Mouse (Mus musculus) C2C12 (cell line): ENCODE results near the gene Sypl2.

ENCODE experiments used
- CTCF ChIP-seq: IDR thresholded peaks from one replicate; pipeline ENCODE4 v1.5.1; 2011; ENCODE audit not compliant: control insufficient read depth, insufficient read depth, insufficient read length
- USF1 ChIP-seq: IDR thresholded peaks from one replicate; pipeline ENCODE4 v1.6.1; 2011; ENCODE audit warnings: low read depth, mild to moderate bottlenecking, control low read depth, moderate library complexity

DNA sequence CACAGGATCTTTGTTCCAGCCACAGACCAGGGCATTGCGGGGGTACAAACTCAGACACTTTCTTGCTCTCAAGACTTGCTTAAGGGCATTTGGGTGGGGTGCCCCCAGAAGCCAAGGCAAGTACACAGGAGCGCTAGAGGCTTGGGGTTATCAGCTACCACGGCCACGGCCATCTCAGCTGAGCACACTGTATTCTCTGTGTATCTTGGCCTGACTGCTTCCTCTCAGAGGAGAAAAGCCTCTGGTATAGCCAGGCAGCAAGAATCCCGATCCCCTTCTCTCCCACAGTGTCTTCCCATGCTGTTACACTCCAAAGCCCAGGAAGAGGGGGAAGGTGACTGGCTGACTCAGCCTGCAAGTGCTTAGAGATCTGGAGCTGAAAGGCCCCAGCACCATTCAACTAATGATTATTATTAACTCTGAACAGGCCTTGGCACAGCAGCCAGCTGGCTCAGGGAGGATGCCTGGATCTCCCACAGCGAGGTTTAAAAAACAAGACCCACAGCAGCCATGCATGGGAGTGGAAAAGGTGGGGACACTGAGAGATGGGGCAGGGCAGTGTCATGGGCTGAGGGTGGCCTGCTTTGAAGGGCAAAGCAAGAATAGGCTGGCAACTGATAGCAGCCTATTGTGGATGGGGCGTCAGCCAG lies 30.4 kb downstream of the Sypl2 start:
- TF ChIP-seq USF1 (no peak), CTCF (no peak)
